ENCODE assay signal across 26 mouse cellular contexts in the genomic region with DNA sequence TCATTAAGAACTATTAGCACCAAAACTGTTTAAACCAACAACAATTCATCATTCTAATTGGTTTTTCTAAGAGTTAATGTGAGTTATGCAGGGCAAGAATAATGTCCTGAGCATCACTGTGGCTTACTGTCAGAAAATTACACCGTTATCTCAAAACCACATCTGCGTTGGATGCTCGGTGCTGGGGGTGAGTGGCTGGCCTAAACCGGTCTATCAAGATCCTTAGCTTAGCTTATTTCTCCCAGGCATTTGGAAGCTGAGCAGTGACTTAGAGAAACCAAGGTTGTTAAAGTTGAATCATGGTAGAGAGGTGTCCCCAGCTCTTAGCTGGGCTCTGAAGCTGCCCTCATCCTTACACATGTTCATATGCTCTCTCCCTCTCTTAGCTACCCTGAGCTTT.
"Had no signal": no experiment of that assay in that cellular context is flagged by ENCODE, and none has a peak within 500 bp of the region (broad histone marks: within the 10 kb centered on the region; RNA-seq: fewer than 3 reads in every experiment).

No protein-coding gene starts in this region.

- H3K27me3 ChIP-seq: heart, embryonic 12.5 days; hindbrain, embryonic 12.5 days; intestine, embryonic 15.5 days; kidney, embryonic 15.5 days; liver, embryonic 13.5 days had no signal

- H3K9ac ChIP-seq: heart, embryonic 12.5 days; hindbrain, embryonic 12.5 days; hindbrain, embryonic 14.5 days; intestine, embryonic 15.5 days; kidney, embryonic 15.5 days; liver, embryonic 13.5 days had no signal

- H3K4me2 ChIP-seq: heart, embryonic 12.5 days; hindbrain, embryonic 12.5 days; hindbrain, embryonic 14.5 days; intestine, embryonic 15.5 days; kidney, embryonic 15.5 days; liver, embryonic 11.5 days; liver, embryonic 13.5 days had no signal

- H3K27ac ChIP-seq: heart, embryonic 10.5 days; hindbrain, embryonic 10.5 days; hindbrain, embryonic 12.5 days; hindbrain, embryonic 14.5 days; intestine, embryonic 15.5 days; kidney, embryonic 15.5 days; kidney, postnatal 0 days; liver, embryonic 13.5 days had no signal

- H3K4me1 ChIP-seq: heart, embryonic 10.5 days; heart, embryonic 12.5 days; hindbrain, embryonic 10.5 days; hindbrain, embryonic 12.5 days; intestine, embryonic 15.5 days; kidney, embryonic 15.5 days; liver, embryonic 13.5 days had no signal

- H3K4me3 ChIP-seq: heart, embryonic 10.5 days; heart, embryonic 12.5 days; hindbrain, embryonic 10.5 days; hindbrain, embryonic 12.5 days; intestine, embryonic 15.5 days; kidney, embryonic 15.5 days; liver, embryonic 13.5 days had no signal

- DNase-seq: gastrocnemius, postnatal 14 days; gastrocnemius, postnatal 36 days; heart, adult 18-20 months; heart, postnatal 10 days; heart, postnatal 4 days; kidney, adult 11 months; kidney, adult 2 months; kidney, adult 9 months; kidney, postnatal 14 days; kidney, postnatal 36 days; layer of hippocampus, adult 9-11 months; layer of hippocampus, postnatal 36 days; left cerebral cortex, postnatal 4 days; liver; liver, embryonic 13.5 days had no signal

- ATAC-seq: hindbrain, embryonic 16.5 days; inflammation-experienced regulatory T-cells, adult 6 months; intestine, embryonic 15.5 days had no signal

- H3K9me3 ChIP-seq: heart, embryonic 10.5 days; heart, embryonic 12.5 days; hindbrain, embryonic 10.5 days; hindbrain, embryonic 12.5 days; intestine, embryonic 15.5 days; kidney, embryonic 15.5 days had no signal

- H3K36me3 ChIP-seq: heart, embryonic 10.5 days; heart, embryonic 12.5 days; hindbrain, embryonic 10.5 days; hindbrain, embryonic 12.5 days; intestine, embryonic 15.5 days; kidney, embryonic 15.5 days; liver, embryonic 13.5 days had no signal
